Mouse (Mus musculus) adrenal gland, postnatal 10 days (tissue): ENCODE measurements around the gene Large2. TPM values are rescaled to one million over a fixed set of nuclear protein-coding genes. Genes with fewer than 3 reads are reported as not detected.

Experiments
- DNase-seq: peaks from one replicate; pipeline ENCODE4 v3.0.0; 2021; ENCODE audit warnings: mixed read lengths
- microRNA-seq: library from miRNA; unstranded; fragments of <30 nt; microRNA quantifications from one replicate; pipeline ENCODE4 v1.2.0, GENCODE M21; 2021
- total RNA-seq, 2 experiments: library from RNA; stranded (reverse); gene quantifications; 2 replicates each; pipeline ENCODE4 v1.2.3; 2021

Gene Large2
- total RNA-seq, 2 experiments from 2014 or later = 1.7 to 2.2 TPM

GRCm38 (mm10) chr2:92327601-92328000, 47.1 kb downstream of the Large2 start:
- DNase-seq = no peak

- no peak for DNase-seq
These were observed 48.4 kb downstream of the Large2 start for GRCm38 (mm10) chr2:92326221-92326620.

DNA sequence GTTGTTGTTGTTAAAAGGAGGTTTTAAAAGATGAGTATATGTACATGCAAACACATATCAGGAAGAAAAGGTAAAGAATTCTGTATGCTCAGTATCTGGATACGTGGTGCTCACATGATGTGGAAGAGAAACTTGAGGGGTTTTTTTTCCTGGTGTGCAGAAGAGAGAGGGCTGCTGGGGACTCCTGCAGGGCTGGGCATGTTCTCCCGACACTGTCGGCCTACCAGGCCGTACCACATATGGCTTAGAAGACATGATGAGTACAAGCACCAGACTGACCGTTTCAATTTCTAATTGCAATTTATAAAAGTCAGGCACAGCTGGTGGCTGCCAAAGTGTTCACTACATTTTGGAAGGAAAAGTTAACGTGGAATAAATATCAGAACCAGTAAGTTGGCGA, 49.0 kb downstream of the Large2 start:
- no peak for DNase-seq

GRCm38 (mm10) chr2:92322669-92323068, 52.0 kb downstream of the Large2 start:
- DNase-seq = peak; percentile 51

DNA sequence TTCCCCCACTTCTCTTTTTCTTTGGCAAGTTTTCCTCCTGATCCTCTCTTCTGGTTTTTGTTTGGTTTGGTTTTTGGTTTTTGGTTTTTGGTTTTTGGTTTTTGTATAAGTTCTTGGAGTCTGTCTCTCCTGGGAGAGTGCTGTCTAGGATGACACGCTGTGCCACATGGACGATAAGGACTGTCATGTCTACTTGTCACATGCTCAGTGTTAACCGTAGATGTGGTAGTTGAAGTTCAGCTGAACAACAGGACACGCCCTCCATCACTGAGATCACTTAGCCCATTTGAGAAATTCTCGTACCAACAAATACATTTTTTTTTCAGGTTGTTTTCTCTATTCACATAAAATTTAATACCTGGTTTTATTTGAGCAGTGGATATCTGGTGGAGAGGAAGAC, 57.4 kb downstream of the Large2 start:
- no peak for DNase-seq

DNA sequence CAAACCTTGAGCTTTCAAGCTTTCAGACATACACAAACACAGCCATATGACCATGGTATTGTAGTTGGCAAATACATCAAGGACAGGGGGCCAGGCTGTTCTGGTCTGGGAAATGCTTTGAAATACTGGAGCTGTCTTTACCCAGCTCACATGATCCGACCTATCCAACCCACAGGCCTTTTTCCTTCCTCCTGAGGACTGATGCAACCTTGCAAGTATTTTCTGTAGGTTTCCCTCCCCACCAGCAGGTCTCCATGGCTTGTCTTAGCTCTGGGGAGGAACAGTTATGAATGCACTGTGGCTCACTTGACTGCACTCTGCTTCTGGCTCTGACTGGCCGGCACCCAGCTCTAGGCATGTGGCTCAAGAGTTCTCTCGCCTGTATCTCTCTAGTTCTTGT, 58.0 kb downstream of the Large2 start:
- no peak for DNase-seq

Small RNA genes lying within 50 kb of the gene (microRNA-seq; reads per million reads assigned to microRNA genes)
- not detected for gene Mir7000

Other genes starting within 250 kb of the Large2 start
- gene Pex16, start 193 bp downstream of the Large2 start, total RNA-seq = 100 to 1,000 TPM; 115 to 130 TPM
- gene 1700029I15Rik, start 7.7 kb upstream of the Large2 start, total RNA-seq = 1 to 10 TPM; 7.6 to 9.4 TPM
- 10 to 100 TPM; 22.5 to 28.1 TPM for gene Mapk8ip1, start 26.4 kb upstream of the Large2 start, total RNA-seq
- 10 to 100 TPM; 39.3 to 41.9 TPM for gene Cry2, start 59.2 kb upstream of the Large2 start, total RNA-seq
- 10 to 100 TPM; 14.7 to 17.6 TPM for gene Slc35c1, start 85.7 kb upstream of the Large2 start, total RNA-seq
- gene Chst1, start 224.8 kb upstream of the Large2 start, total RNA-seq = 10 to 100 TPM in 1 of 2 experiments, 1 to 10 TPM in 1; 9.6 to 13.0 TPM